Mouse (Mus musculus): ENCODE data around the gene Il31. TPM values are rescaled to one million over a fixed set of nuclear protein-coding genes. Genes with fewer than 3 reads are reported as not detected.
"Not testable (repeated sequence)": the region's sequence is repeated elsewhere in the genome, so short reads cannot be mapped to it uniquely, and the experiment has no call there.

Il31 gene
- not detected for total RNA-seq (2021)

DNA sequence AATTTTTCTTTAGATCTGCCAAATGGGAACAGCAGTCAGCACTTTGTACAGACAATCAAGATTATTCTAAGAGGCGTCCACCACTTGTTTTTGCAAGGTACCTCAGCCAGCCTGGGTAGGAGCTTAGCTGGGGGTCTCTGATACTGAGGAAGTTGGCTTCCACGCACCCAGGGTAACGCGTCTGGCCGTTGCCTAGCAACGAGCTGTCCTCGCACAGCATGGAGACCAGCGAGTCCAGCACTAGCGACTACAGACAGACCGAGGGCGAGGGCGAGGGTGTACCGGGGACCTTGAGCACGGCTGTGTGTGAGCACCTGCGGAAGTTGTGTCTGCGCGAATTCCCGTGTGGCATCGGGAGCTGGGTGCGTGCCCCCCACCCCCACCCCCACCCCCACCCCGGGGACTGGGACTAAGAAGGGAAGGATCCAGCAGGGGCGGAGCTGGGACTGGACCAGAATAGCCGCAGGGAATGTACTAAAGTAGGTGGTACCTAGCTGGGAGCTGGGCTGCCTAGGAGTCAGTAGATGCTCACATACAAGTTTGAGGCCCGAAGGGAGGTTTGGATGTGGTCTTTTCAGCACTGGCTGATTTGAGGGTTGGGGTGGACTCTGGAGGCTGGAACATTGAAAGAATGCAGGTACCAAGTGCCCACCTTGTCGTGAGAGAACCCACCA, at the start of gene Il31, which contains the start of gene Lrrc43:
Gene Il31, minus strand, starts transcription at position 378 of the 674 bp plus-strand sequence.
Gene Lrrc43, plus strand, starts transcription at position 194 of the 674 bp plus-strand sequence.
- no peak for DNase-seq (ENCODE audit: extremely low spot score in 1 of 2, low spot score in 1 of 2)

- DNase-seq (ENCODE audit: extremely low spot score in 1 of 2, low spot score in 1 of 2), result no peak
These were observed 44.5 kb upstream of the Il31 start for GRCm38 (mm10) chr5:123533801-123534200.

- peak in 1 of 2 experiments; percentile 4 for DNase-seq (ENCODE audit: extremely low spot score in 1 of 2, low spot score in 1 of 2)
These were observed 40.8 kb upstream of the Il31 start for GRCm38 (mm10) chr5:123530056-123530455.

DNA sequence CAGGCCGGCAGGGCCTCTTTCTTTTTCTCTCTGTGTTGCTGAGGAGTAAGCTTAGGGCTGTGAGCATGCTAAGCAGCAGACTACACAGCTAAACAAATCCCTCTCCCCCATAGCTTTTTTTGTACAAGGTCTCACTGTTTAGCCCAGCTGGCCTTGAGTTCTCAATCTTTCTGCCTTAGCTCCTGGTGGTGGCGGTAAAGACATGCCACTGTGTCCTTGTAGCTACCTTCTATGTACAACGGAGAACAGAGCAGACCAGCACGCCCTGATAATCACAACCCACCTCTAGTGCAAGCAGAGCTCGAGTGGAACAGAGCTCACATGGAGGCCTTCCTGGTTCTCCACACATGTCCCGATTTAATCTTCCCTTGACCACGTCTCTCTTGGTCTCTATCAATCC, 39.4 kb upstream of the Il31 start:
- DNase-seq (ENCODE audit: extremely low spot score in 1 of 2, low spot score in 1 of 2), result peak in 1 of 2 experiments; percentile 5

DNA sequence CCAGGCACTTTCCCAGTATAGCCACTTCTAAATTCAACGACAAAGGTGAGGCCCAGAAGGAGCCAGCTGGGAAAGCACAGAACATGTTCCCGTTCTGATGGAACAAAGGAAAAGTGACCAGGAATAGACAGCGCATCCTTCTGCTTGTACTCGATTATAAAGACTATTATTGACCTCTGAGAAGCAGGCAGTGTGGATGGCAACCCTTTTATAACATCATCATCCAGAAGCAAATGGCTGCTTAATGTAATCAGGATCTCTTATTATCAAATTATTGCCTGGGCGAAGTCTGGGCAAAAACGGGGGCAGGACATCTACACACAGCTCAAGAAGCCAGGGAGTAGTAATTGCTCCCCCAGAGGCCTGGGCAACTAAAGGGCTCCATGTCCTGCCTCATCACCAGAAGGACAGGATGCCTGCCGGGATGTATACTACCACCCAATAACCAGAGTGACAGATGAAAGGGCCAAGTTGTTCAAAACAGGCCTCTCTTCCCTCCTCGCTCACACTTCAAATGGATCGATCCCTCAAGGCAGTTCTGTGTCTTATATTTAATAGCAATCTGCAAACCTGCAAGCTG, 36.7 kb upstream of the Il31 start:
- peak in 1 of 2 experiments; percentile 3 for DNase-seq (ENCODE audit: extremely low spot score in 1 of 2, low spot score in 1 of 2)

GRCm38 (mm10) chr5:123525281-123525680, 36.0 kb upstream of the Il31 start, which contains the start of gene Gm49027:
Gene Gm49027, minus strand, starts transcription at chr5:123525488.
- DNase-seq (ENCODE audit: extremely low spot score in 1 of 2, low spot score in 1 of 2), result peak in 1 of 2 experiments; percentile 4

DNA sequence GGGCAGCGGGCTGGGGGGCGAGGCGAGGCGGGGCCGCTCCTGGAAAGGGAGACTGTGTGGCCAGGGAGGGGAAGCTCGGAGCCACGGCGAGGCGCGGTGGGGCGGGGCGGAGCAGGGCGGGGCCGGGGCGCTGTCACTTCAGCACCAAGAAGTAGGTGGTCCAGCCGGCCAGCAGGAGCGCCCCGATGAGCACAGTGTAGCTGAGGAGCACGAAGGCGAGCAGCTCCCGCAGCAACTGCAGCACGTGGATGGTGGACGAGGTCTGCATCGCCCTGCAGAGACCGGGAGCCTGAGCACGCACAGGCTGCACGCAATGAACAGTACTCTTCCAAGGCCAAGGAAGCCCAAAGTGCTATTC, 35.1 kb upstream of the Il31 start:
- DNase-seq (ENCODE audit: extremely low spot score in 1 of 2, low spot score in 1 of 2), result no peak

GRCm38 (mm10) chr5:123523692-123524392, 34.6 kb upstream of the Il31 start, which contains the start of gene Diablo:
Gene Diablo, minus strand, starts transcription at chr5:123524176.
- DNase-seq (ENCODE audit: extremely low spot score in 1 of 2, low spot score in 1 of 2), result peak; percentile 91 to 93

- peak in 1 of 2 experiments; percentile 5 for DNase-seq (ENCODE audit: extremely low spot score in 1 of 2, low spot score in 1 of 2)
These were observed 32.9 kb upstream of the Il31 start for GRCm38 (mm10) chr5:123522166-123522565.

DNA sequence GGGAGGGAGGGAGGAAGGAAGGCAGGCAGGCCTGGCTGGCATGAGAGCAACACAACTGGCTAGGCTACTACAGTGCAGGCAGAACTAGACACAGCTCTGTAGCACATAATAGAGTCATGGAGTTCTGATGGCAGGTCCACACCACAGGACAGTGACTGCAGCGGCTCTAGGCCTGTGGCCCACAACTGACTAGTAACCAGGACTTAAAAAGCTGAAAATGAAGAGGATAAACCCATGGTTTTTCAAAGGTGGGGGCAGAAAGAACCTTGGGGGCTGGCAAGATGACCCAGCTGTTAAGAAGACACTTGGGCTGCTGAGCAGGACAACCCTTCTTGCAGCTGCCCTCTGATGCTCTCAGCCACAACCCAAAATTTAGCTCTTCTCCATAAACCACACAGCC, 32.3 kb upstream of the Il31 start:
- DNase-seq (ENCODE audit: extremely low spot score in 1 of 2, low spot score in 1 of 2), result no peak

DNA sequence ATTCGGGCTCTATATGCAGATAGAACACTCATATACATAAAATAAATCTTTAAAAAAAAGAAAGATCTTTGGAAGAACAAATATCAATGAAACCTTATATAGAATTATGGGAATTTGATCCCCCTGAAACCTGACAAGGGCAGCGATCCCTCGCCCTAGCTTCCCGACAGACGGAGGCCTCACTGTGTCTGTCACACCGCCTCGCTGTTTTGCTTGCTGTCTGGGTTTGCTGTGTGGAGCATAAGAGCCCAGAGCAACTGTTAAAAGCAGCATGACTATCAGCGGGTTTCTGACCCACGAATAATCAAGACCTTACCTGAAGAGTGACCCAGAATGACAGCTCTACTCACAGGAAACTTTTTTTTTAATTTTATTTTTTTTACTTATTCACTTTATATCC, 31.4 kb upstream of the Il31 start:
- DNase-seq (ENCODE audit: extremely low spot score in 1 of 2, low spot score in 1 of 2), result peak in 1 of 2 experiments; percentile 2

DNA sequence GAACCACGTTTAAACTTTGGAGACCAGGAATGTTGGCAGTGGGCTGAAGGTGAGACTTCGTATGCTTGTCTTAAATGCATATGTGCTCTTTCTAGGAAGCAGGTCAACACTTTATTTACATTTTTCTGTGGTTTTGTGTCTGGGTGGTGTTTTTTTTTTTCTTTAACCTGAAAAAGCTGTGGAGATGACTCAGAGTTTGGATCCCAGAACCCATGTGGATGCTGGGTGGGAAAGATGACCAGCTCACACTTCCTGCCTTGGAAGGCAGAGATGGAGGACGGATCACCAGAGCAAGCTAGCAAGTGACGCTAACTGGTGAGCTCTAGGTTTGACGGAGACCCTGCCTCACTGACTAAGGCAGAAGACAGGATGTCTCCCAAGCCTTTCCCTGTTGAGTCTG, 25.6 kb upstream of the Il31 start:
- DNase-seq (ENCODE audit: extremely low spot score in 1 of 2, low spot score in 1 of 2), result no peak

DNA sequence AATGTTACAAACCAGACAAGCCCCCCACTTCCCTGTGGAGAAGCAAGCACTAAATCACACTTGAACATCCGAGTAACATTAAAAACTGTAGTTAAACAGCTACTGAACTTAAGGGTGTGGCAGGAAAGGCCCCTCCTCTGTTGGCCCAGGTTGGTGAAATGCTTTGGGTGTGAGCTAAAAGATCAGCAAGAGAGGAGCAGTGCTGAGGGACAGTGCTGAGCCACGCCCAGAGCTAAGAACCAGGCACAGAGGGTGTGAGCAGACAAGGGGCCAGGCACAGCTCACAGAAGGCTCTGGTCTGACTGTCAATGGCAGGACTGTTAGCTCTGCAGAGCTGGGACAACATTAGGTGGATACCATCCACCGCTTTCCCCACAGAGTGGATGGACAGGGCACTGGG, 22.8 kb upstream of the Il31 start:
- no peak for DNase-seq (ENCODE audit: extremely low spot score in 1 of 2, low spot score in 1 of 2)

DNA sequence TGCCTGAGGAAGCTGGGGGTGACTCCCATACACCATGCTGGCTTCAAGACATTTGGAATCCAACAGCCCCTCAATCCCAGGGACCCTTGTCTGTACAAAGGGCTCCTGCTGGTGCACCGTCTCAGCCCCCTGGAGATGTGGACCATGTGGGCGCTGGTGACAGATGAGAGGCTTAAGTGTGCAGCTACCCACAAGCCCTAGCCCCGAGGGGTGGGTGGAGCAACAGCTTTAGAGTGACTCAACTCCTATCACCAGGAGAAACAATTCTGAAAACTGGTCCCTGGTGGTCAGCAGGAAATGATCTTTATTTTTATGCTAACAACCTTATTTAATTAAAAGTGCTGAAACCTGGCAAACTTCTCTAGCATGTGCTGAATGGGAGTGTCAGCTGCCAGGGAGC, 22.1 kb upstream of the Il31 start:
- not testable (repeated sequence) for DNase-seq (ENCODE audit: extremely low spot score in 1 of 2, low spot score in 1 of 2)

- no peak for DNase-seq (ENCODE audit: extremely low spot score in 1 of 2, low spot score in 1 of 2)
These were observed 20.9 kb upstream of the Il31 start, which contains the start of gene B3gnt4 for GRCm38 (mm10) chr5:123510160-123510559. Gene B3gnt4, plus strand, starts transcription at chr5:123510460.

- no peak for DNase-seq (ENCODE audit: extremely low spot score in 1 of 2, low spot score in 1 of 2)
These were observed 19.6 kb upstream of the Il31 start for GRCm38 (mm10) chr5:123508921-123509320.

GRCm38 (mm10) chr5:123507936-123508723, 18.8 kb upstream of the Il31 start:
- peak; percentile 62 to 73 for DNase-seq (ENCODE audit: extremely low spot score in 1 of 2, low spot score in 1 of 2)

- DNase-seq (ENCODE audit: extremely low spot score in 1 of 2, low spot score in 1 of 2), result no peak
These were observed 12.7 kb upstream of the Il31 start for GRCm38 (mm10) chr5:123501973-123502372.

DNA sequence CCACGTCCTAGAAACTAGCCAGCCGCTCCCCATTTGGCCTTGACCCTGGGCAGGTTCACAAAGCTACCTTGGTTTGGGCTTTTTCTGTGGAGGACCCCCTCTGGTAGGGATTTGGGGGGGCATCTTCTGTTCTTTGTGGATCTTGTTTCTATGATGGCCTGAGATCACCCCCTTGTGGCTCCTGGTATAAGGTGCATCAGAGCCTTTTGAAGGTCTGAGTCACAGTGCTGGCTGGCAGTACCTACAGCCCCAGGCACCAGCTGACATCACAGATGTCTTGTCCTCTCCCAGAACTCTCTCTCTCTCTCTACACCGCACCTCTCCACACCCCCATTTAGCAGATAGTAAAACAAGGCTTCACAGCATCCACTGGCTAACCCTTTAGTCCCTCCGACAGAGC, 10.4 kb upstream of the Il31 start:
- peak in 1 of 2 experiments; percentile 34 for DNase-seq (ENCODE audit: extremely low spot score in 1 of 2, low spot score in 1 of 2)

- DNase-seq (ENCODE audit: extremely low spot score in 1 of 2, low spot score in 1 of 2), result no peak
These were observed 646 bp upstream of the Il31 start for GRCm38 (mm10) chr5:123489935-123490334.
